Mouse (Mus musculus) G1E (cell line): ENCODE measurements at regions not wholly inside any gene's neighbourhood (a gene's known extent, or its start where the extent isn't known, plus 50 kb on each side); places are given as distances from the start of the nearest gene placed in this dataset.

Experiments
- CTCF ChIP-seq: IDR thresholded peaks from 2 replicates; pipeline ENCODE4 v1.5.1; 2012; ENCODE audit warnings: low read depth, low read length, inconsistent platforms, mixed read lengths
- GATA1 ChIP-seq: IDR thresholded peaks from 2 replicates; pipeline ENCODE4 v1.6.1; 2012; ENCODE audit warnings: borderline replicate concordance, low read length, inconsistent platforms, mixed read lengths

DNA sequence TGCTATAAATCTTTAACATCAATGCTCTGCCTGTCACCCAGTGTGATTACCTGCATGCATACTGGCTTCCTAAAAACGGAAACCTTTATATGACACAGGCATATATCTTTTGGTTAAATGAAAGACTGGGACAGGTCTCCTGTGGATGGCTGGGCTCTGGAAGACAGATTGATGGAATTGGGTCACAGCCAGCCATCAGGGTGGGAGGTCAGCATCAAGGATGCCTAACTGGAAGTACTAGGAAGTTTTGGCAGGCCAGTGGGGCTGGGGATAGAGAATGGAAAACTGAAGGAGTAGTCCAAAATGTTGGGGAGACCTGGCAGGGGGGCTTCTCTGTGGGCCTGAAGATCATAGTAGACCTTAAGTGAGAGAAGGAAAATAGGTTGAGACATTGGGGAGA, 237.3 kb upstream of the Prickle1 start:
- TF ChIP-seq CTCF (no peak), GATA1 (no peak)
